Mouse (Mus musculus) myocyte (in vitro differentiated cells): ENCODE data around the gene Fkbp5.

Source experiments
- CEBPB ChIP-seq: IDR thresholded peaks from 2 replicates; pipeline ENCODE4 v1.6.1; 2011; ENCODE audit warnings: mild to moderate bottlenecking, moderate library complexity; ENCODE audit not compliant: poor library complexity, insufficient read depth, severe bottlenecking
- POLR2A ChIP-seq: IDR thresholded peaks from one replicate; pipeline ENCODE4 v1.6.1; 2011; ENCODE audit warnings: low read depth, mild to moderate bottlenecking, control low read depth, moderate library complexity; ENCODE audit not compliant: insufficient read length
- SRF ChIP-seq: IDR thresholded peaks from one replicate; pipeline ENCODE4 v1.6.1; 2011; ENCODE audit warnings: low read depth; ENCODE audit not compliant: control insufficient read depth, insufficient read length

DNA sequence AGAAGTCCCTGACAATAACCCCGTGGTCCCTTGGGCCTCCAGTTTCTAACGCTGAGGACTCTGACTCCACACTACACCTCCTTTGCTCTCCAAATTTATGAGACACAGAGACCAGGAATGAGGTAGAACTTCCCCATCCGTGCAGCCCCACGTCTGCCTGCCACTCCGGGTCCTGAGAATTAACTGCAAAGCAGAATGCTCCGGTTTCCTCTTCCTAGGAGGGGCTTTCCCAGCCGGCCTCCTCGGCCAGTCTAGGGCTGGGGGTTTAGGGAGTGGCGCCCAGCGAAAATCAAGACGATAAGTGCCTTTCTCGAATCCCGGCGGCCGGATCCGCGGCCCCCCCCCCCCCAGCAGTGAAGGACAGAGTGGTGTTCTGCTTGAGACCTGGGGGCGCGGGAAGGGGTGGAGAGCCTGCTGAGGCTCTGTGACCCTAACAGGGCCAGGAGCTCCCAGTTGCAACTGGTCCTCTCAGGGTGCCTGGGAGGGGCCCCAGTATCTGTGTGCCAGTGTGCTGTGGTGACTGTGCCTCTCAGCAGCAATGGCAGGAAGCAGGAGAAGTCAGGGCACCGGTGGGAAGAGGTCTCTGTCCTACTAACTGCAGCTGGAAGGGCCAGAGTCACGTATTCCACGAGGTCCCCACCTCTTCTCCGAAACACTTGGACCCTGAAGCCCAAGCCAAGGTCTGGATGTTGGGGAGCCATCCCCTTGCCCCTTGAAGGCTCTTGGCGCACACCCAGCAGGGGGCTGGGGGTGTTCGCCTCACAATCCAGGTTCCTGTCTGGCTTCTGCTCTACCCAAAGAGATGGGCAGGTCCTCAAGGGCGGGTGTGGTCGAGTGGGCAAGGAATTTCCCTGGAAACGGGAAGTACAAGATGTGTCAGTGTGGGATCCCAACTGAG lies 6.6 kb downstream of the Fkbp5 start:
- TF ChIP-seq CEBPB (no peak), POLR2A (no peak), SRF (no peak)
